Mouse (Mus musculus): ENCODE measurements around the gene Ehbp1l1. TPM values are rescaled to one million over a fixed set of nuclear protein-coding genes. Genes with fewer than 3 reads are reported as not detected.

The Ehbp1l1 gene
- polyA plus RNA-seq, 1 experiment from 2014 or later = 20.0 TPM

DNA sequence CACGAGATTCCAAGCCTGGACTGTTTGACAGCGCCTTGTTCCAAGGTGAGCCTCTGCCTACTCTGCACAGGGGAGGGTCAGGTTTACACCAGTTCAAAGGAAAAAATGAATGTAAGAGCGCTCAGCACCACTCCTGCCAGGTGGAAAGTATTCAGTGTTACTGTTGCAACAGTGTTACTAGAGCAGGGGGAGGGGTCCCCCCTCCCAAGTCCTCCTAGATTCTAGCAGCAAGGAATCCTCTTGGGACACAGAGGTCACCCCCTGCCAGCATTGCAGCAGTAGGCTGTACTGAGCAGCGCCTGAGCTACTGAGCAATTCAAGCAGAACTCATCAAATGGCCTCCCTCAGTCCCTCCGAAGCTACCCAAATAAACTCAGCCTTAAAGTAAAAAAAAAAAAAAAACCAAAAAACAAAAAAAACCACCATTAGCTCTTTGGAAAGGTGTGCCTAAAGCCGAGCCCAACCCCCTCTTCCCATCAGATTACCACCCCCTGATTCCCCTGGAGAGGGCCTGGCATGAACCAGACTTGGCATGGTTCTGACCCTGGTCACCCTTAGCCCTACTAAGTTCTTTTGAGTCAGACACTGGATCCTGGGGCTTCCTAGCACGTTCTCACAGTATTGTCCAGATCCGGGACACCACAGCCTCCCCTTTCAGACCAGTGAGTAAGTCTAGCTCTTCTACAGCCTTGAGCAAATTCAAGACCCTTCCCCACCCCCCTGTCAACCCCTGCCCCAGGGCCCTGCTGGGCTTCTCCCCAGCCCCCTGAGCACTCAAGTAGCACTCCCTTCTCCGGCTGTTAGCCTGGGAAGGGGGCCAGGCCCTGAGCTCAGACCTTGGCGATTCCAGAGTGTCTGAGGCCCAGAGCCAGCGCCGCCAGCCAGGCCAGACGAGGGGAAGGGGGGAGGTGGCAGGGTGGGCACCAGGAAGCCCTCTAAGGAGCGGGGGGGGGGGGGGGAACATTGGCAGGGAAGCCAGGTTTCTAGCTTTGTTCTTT is 14.5 kb upstream of the Ehbp1l1 start, which contains the start of gene Ltbp3:
Ltbp3 (plus strand) TSS at position 585 of the 998 bp plus-strand sequence.
- H3K36me3 ChIP-seq (ENCODE audit: control insufficient read depth, insufficient read depth) = no peaks in the 10 kb centered on the region
- peak within 1 kb of the TSS; percentile 89 for H3K27ac ChIP-seq (ENCODE audit: low read length)
- peaks cover 35% of the 10 kb centered on the region for H3K4me1 ChIP-seq (replicated peaks; ENCODE audit: control insufficient read depth, insufficient read depth, low read length)
- 0 out of 2 replicates have a peak, but pooled peaks cover 4% of the 10 kb centered on the region for H3K27me3 ChIP-seq (replicated peaks; ENCODE audit: control insufficient read depth, insufficient read depth, low read length)
- peak within 1 kb of the TSS; percentile 64 for H3K4me3 ChIP-seq (replicated peaks; ENCODE audit: low read length)
- WGBS = 12% methylated on average over 13 of the region's 14 CpGs
- peak; percentile 80 for ATAC-seq
- no peaks in the 10 kb centered on the region for H3K9me3 ChIP-seq (ENCODE audit: control insufficient read depth, low read length)
- H3K4me2 ChIP-seq (ENCODE audit: low read length) = peak within 1 kb of the TSS; percentile 99
- peak within 1 kb of the TSS; percentile 82 for H3K9ac ChIP-seq (replicated peaks; ENCODE audit: low read depth, low read length)

DNA sequence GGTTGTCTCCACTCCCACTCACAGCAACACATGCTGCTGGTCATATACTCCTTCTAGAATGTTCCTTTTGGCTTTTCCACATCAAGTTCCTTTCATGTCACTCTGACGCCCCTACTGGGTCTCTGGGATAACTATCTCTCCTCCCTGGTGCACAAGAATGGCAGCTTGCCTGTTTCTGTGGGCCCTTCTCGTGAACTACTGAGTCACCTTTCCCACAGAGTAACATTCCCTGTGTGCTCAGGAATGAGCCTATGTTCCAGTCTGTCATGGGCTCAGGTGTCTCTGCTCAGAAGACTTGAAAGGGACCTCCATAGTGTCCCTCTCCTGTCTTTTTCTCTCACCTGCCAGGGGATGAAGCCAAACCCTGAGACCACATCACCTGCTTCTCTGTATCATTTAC is 13.3 kb upstream of the Ehbp1l1 start:
- Histone ChIP-seq H3K4me2 (ENCODE audit: low read length) (no peak overlapping the region), H3K27ac (ENCODE audit: low read length) (no peak overlapping the region), H3K4me3 (replicated peaks; ENCODE audit: low read length) (no peak overlapping the region), H3K9ac (replicated peaks; ENCODE audit: low read depth, low read length) (no peak overlapping the region), H3K9me3 (ENCODE audit: control insufficient read depth, low read length) (no peaks in the 10 kb centered on the region), H3K4me1 (replicated peaks; ENCODE audit: control insufficient read depth, insufficient read depth, low read length) (peaks cover 31% of the 10 kb centered on the region), H3K36me3 (ENCODE audit: control insufficient read depth, insufficient read depth) (no peaks in the 10 kb centered on the region), H3K27me3 (replicated peaks; ENCODE audit: control insufficient read depth, insufficient read depth, low read length) (0 out of 2 replicates have a peak, but pooled peaks cover 2% of the 10 kb centered on the region)
- no peak for ATAC-seq
- WGBS = 59% methylated on average over 2 of the region's 2 CpGs

DNA sequence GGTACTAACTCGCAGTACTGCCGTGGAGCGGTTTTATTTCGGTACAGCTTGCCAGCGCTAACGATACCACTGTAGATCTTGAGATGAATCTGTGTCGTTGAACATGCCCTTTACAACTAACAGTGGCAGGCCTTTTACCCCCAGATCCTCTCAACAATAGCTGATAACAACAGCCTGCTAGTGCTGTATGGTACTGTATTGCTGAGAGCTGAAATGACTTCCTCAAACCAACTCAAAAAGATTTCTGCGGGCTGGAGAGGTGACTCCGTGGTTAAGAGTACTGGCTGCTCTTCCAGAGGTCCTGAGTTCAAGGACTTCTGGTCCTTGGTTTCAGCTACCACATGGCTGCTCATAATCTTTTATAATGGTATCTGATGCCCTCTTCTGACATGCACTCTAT is 8.2 kb upstream of the Ehbp1l1 start:
- Histone ChIP-seq H3K9ac (replicated peaks; ENCODE audit: low read depth, low read length) (no peak overlapping the region), H3K4me3 (replicated peaks; ENCODE audit: low read length) (no peak overlapping the region), H3K27ac (ENCODE audit: low read length) (no peak overlapping the region), H3K4me2 (ENCODE audit: low read length) (no peak overlapping the region), H3K9me3 (ENCODE audit: control insufficient read depth, low read length) (no peaks in the 10 kb centered on the region), H3K27me3 (replicated peaks; ENCODE audit: control insufficient read depth, insufficient read depth, low read length) (no peaks in the 10 kb centered on the region), H3K4me1 (replicated peaks; ENCODE audit: control insufficient read depth, insufficient read depth, low read length) (peaks cover 21% of the 10 kb centered on the region), H3K36me3 (ENCODE audit: control insufficient read depth, insufficient read depth) (no peaks in the 10 kb centered on the region)
- 76% methylated on average over 9 of the region's 9 CpGs for WGBS
- no peak for ATAC-seq

DNA sequence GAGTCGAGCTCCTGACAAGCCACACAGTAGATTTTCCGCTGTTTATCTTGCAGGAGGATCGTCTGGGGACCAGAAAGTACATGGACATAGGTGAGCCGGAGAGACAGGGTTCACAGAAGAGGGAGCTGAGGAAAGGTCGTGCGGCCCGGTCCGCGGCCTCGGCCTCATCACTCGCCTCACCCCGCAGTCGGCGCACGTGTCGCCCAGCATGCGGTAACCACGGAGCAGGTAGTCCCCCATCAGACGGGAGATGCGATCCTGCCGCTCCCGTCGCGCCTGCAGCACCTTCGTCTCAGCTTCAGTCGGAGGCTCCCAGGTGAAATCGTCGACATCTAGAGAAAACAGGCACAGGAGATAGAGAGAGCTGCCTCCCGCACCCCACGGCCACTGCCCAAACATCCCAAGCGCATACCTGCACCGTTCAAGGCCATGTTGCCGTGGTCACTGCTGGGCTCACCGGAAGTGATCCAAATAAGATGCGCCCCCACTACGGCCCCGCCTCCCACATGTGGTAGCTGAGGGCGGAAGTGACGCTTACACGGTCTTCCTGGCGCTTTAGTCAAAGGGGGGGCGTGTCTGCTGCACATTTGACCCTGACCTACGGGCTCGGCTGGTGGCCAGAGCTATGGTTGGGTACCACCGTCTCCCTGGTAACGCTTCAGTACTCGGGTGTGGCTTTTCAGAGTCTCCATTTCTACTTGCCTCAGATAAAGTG is 5.3 kb upstream of the Ehbp1l1 start:
- Histone ChIP-seq H3K4me3 (replicated peaks; ENCODE audit: low read length) (peak overlapping the region; percentile 78), H3K27ac (ENCODE audit: low read length) (no peak overlapping the region), H3K4me2 (ENCODE audit: low read length) (peak overlapping the region; percentile 97), H3K9me3 (ENCODE audit: control insufficient read depth, low read length) (no peaks in the 10 kb centered on the region), H3K9ac (replicated peaks; ENCODE audit: low read depth, low read length) (peak overlapping the region; percentile 52), H3K36me3 (ENCODE audit: control insufficient read depth, insufficient read depth) (no peaks in the 10 kb centered on the region), H3K27me3 (replicated peaks; ENCODE audit: control insufficient read depth, insufficient read depth, low read length) (no peaks in the 10 kb centered on the region), H3K4me1 (replicated peaks; ENCODE audit: control insufficient read depth, insufficient read depth, low read length) (peaks cover 42% of the 10 kb centered on the region)
- ATAC-seq = peak; percentile 73
- WGBS = 1% methylated on average over 47 of the region's 47 CpGs

- H3K4me1 ChIP-seq (replicated peaks; ENCODE audit: control insufficient read depth, insufficient read depth, low read length) = peaks cover 51% of the 10 kb centered on the region
- H3K4me2 ChIP-seq (ENCODE audit: low read length) = peak overlapping the region; percentile 97
- WGBS = 76% methylated on average over 29 of the region's 29 CpGs
- ATAC-seq = no peak
- no peaks in the 10 kb centered on the region for H3K27me3 ChIP-seq (replicated peaks; ENCODE audit: control insufficient read depth, insufficient read depth, low read length)
- H3K27ac ChIP-seq (ENCODE audit: low read length) = no peak overlapping the region
- peak overlapping the region; percentile 52 for H3K9ac ChIP-seq (replicated peaks; ENCODE audit: low read depth, low read length)
- no peaks in the 10 kb centered on the region for H3K36me3 ChIP-seq (ENCODE audit: control insufficient read depth, insufficient read depth)
- H3K4me3 ChIP-seq (replicated peaks; ENCODE audit: low read length) = peak overlapping the region; percentile 78
- no peaks in the 10 kb centered on the region for H3K9me3 ChIP-seq (ENCODE audit: control insufficient read depth, low read length)
These were observed 4.4 kb upstream of the Ehbp1l1 start for GRCm38 (mm10) chr19:5730314-5731186.

- Histone ChIP-seq H3K4me3 (replicated peaks; ENCODE audit: low read length) (peak within 1 kb of the TSS; percentile 86), H3K9me3 (ENCODE audit: control insufficient read depth, low read length) (no peaks in the 10 kb centered on the region), H3K9ac (replicated peaks; ENCODE audit: low read depth, low read length) (peak within 1 kb of the TSS; percentile 99), H3K4me1 (replicated peaks; ENCODE audit: control insufficient read depth, insufficient read depth, low read length) (peaks cover 60% of the 10 kb centered on the region), H3K27ac (ENCODE audit: low read length) (peak within 1 kb of the TSS; percentile 91), H3K36me3 (ENCODE audit: control insufficient read depth, insufficient read depth) (no peaks in the 10 kb centered on the region; the same call in 1 of the 2 replicates), H3K27me3 (replicated peaks; ENCODE audit: control insufficient read depth, insufficient read depth, low read length) (no peaks in the 10 kb centered on the region), H3K4me2 (ENCODE audit: low read length) (peak within 1 kb of the TSS; percentile 100)
- ATAC-seq = peak; percentile 88
- 0% methylated on average over 37 of the region's 37 CpGs for WGBS
These were observed 3.3 kb upstream of the Ehbp1l1 start, which contains the start of gene Fam89b for GRCm38 (mm10) chr19:5729444-5729815. Gene Fam89b, minus strand, starts transcription at chr19:5729653.

DNA sequence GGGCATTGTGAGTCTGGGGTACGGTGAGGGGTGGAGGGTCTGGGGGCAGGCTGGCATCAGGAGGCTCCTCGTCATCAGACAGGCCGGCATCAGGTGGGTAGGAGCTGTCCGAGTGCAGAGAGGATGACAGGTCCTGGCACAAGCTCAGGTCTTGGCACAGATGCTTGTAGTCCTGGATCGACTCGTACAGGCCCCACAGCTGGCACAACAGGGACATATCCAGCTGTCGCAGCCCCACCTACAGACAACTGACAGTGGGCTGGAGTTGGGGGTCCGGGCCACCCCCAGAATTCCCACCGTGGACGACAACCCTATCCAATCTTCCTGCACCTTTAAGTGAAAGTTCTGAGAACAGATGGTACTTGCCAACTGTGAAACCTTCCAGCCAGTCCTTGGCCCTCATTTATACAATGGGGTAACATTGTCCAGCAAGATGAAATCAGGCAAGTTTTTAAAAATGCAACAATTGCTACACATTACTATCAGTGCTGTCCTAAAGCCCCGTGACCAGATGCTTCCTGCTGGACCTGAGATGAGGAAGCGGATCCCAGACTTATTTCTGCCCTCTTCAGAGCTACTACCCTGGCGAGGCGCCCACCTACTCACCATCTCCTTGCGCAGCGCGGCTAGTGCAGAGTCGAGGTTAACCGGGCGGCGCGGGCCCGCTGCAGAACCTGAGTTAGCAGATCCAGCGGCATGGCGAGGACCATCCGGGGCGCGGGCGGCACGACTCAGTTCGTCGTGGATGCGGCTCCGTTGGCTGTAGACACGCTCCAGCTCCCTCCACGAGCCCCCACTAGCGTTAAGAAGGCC is 2.7 kb upstream of the Ehbp1l1 start:
- peaks cover 60% of the 10 kb centered on the region for H3K4me1 ChIP-seq (replicated peaks; ENCODE audit: control insufficient read depth, insufficient read depth, low read length)
- 5% methylated on average over 37 of the region's 37 CpGs for WGBS

DNA sequence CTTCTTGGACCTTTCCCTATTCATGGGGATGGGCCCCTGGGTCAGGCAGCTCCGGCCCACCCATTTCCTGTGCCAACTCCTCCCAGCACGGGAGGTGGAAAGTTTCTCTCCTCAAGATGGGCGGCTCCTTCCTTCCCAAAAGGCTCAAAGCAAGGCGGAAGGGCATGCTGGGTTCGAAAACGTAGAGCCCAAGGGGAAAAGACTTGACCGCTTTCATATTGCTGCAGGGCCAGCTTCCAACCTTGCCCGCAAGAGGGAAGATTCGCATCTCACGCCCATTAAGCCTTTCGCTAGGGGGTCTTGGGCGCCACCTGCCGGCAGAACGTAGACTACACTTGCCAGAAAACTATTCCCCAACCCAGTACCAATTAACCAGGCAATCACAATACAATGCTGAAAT is 1.6 kb upstream of the Ehbp1l1 start:
- H3K4me2 ChIP-seq (ENCODE audit: low read length) = peak overlapping the region; percentile 100
- no peaks in the 10 kb centered on the region for H3K27me3 ChIP-seq (replicated peaks; ENCODE audit: control insufficient read depth, insufficient read depth, low read length)
- H3K4me1 ChIP-seq (replicated peaks; ENCODE audit: control insufficient read depth, insufficient read depth, low read length) = peaks cover 60% of the 10 kb centered on the region
- no peaks in the 10 kb centered on the region; the same call in none of the 2 replicates for H3K36me3 ChIP-seq (ENCODE audit: control insufficient read depth, insufficient read depth)
- 4% methylated on average over 14 of the region's 14 CpGs for WGBS
- no peak for ATAC-seq
- H3K9ac ChIP-seq (replicated peaks; ENCODE audit: low read depth, low read length) = peak overlapping the region; percentile 99
- H3K9me3 ChIP-seq (ENCODE audit: control insufficient read depth, low read length) = no peaks in the 10 kb centered on the region
- peak overlapping the region; percentile 86 for H3K4me3 ChIP-seq (replicated peaks; ENCODE audit: low read length)
- H3K27ac ChIP-seq (ENCODE audit: low read length) = peak overlapping the region; percentile 91; the same call in 1 of the 2 replicates

More for the DNA sequence above, 2.7 kb upstream of the Ehbp1l1 start:
- Histone ChIP-seq H3K9ac (replicated peaks; ENCODE audit: low read depth, low read length) (peak overlapping the region; percentile 99), H3K4me3 (replicated peaks; ENCODE audit: low read length) (peak overlapping the region; percentile 86), H3K36me3 (ENCODE audit: control insufficient read depth, insufficient read depth) (no peaks in the 10 kb centered on the region; the same call in 1 of the 2 replicates), H3K27ac (ENCODE audit: low read length) (peak overlapping the region; percentile 91), H3K27me3 (replicated peaks; ENCODE audit: control insufficient read depth, insufficient read depth, low read length) (no peaks in the 10 kb centered on the region), H3K4me2 (ENCODE audit: low read length) (peak overlapping the region; percentile 100), H3K9me3 (ENCODE audit: control insufficient read depth, low read length) (no peaks in the 10 kb centered on the region)
- peak; percentile 34 for ATAC-seq
